Comparison of ENCODE assay signal across 29 mouse cellular contexts in genomic region chr1:81952095-81952494, GRCm38 (mm10).
DNase-seq lines count a peak whose midpoint lies in the region; ATAC-seq and TF ChIP-seq lines count a peak whose summit lies in the region.
"Had no signal": no experiment of that assay in that cellular context is flagged by ENCODE, and none has a peak within 500 bp of the region (broad histone marks: within the 10 kb centered on the region; RNA-seq: fewer than 3 reads in every experiment).

No protein-coding gene starts in this region.

- H3K9me3 ChIP-seq in embryonic facial prominence, embryonic 11.5 days (replicated peaks; ENCODE audit: control insufficient read depth, low read length) = no peaks in the 10 kb centered on the region
- H3K9me3 ChIP-seq in embryonic facial prominence, embryonic 10.5 days = no peaks in the 10 kb centered on the region
- no peaks in the 10 kb centered on the region for H3K9me3 ChIP-seq in forebrain, embryonic 14.5 days (replicated peaks; ENCODE audit: control insufficient read depth, low read length)
- H3K9me3 ChIP-seq in forebrain, embryonic 16.5 days (ENCODE audit: control insufficient read depth, low read length) = no peaks in the 10 kb centered on the region
- H3K9me3 ChIP-seq in midbrain, embryonic 13.5 days = no peaks in the 10 kb centered on the region
- H3K9me3 ChIP-seq in midbrain, embryonic 14.5 days (ENCODE audit: control insufficient read depth, low read length) = no peaks in the 10 kb centered on the region
- H3K9me3 ChIP-seq: embryonic facial prominence, embryonic 13.5 days; embryonic facial prominence, embryonic 15.5 days; forebrain, embryonic 10.5 days; forebrain, embryonic 12.5 days; G1E had no signal

- no peak overlapping the region for H3K27ac ChIP-seq in embryonic facial prominence, embryonic 11.5 days (replicated peaks; ENCODE audit: low read depth, low read length)
- H3K27ac ChIP-seq in embryonic facial prominence, embryonic 10.5 days (replicated peaks) = no peak overlapping the region
- H3K27ac ChIP-seq in forebrain, embryonic 14.5 days (ENCODE audit: low read depth, low read length) = no peak overlapping the region
- no peak overlapping the region for H3K27ac ChIP-seq in forebrain, embryonic 16.5 days (ENCODE audit: low read length)
- H3K27ac ChIP-seq in midbrain, embryonic 13.5 days = no peak overlapping the region
- H3K27ac ChIP-seq in midbrain, embryonic 14.5 days (replicated peaks; ENCODE audit: low read depth, low read length) = no peak overlapping the region
- H3K27ac ChIP-seq: embryonic facial prominence, embryonic 13.5 days; embryonic facial prominence, embryonic 15.5 days; forebrain, embryonic 10.5 days; forebrain, embryonic 12.5 days had no signal

- peak; percentile 10 for DNase-seq in embryonic facial prominence, embryonic 11.5 days (ENCODE audit: low spot score)
- DNase-seq in embryonic facial prominence, embryonic 10.5 days (ENCODE audit: low spot score) = no peak
- peak; percentile 6 for DNase-seq in forebrain, embryonic 14.5 days (ENCODE audit: low spot score)
- DNase-seq in midbrain, embryonic 14.5 days = no peak
- peak; percentile 31 for DNase-seq in brain, embryonic 14.5 days (ENCODE audit: low read depth)
- no peak for DNase-seq in spleen, postnatal 36 days (ENCODE audit: low spot score in 2 of 2)
- DNase-seq: adrenal gland, adult 8-10 months; adrenal gland, postnatal 14 days; adrenal gland, postnatal 36 days; B cell, adult 2 months; cerebellum, adult 11 months; cerebellum, adult 18-20 months; cerebellum, adult 8-10 months; cerebellum, adult 9-11 months; cerebellum, postnatal 14 days; cerebellum, postnatal 36 days; embryo, embryonic 11 days had no signal

- TF ChIP-seq CTCF in brain, embryonic 14.5 days (IDR thresholded peaks at IDR 0.05; ENCODE audit: borderline replicate concordance, extremely low read depth, insufficient read depth, insufficient read length) = no peak

- no peak overlapping the region for H3K9ac ChIP-seq in embryonic facial prominence, embryonic 11.5 days (replicated peaks; ENCODE audit: low read length)
- H3K9ac ChIP-seq in forebrain, embryonic 14.5 days (ENCODE audit: low read length) = no peak overlapping the region
- no peak overlapping the region for H3K9ac ChIP-seq in forebrain, embryonic 16.5 days (replicated peaks; ENCODE audit: low read depth, low read length)
- no peak overlapping the region for H3K9ac ChIP-seq in midbrain, embryonic 13.5 days (replicated peaks)
- H3K9ac ChIP-seq in midbrain, embryonic 14.5 days (replicated peaks; ENCODE audit: low read length) = no peak overlapping the region
- H3K9ac ChIP-seq: embryonic facial prominence, embryonic 13.5 days; embryonic facial prominence, embryonic 15.5 days; forebrain, embryonic 12.5 days had no signal

- H3K4me3 ChIP-seq in embryonic facial prominence, embryonic 11.5 days (ENCODE audit: low read depth, low read length) = no peak overlapping the region
- H3K4me3 ChIP-seq in embryonic facial prominence, embryonic 10.5 days = no peak overlapping the region
- H3K4me3 ChIP-seq in forebrain, embryonic 14.5 days (ENCODE audit: low read depth, low read length) = no peak overlapping the region
- no peak overlapping the region for H3K4me3 ChIP-seq in forebrain, embryonic 16.5 days (replicated peaks; ENCODE audit: low read length)
- no peak overlapping the region for H3K4me3 ChIP-seq in midbrain, embryonic 13.5 days (replicated peaks)
- no peak overlapping the region for H3K4me3 ChIP-seq in midbrain, embryonic 14.5 days (replicated peaks; ENCODE audit: low read depth, low read length)
- H3K4me3 ChIP-seq: embryonic facial prominence, embryonic 13.5 days; embryonic facial prominence, embryonic 15.5 days; erythroblast, embryonic 14.5 days; forebrain, embryonic 10.5 days; forebrain, embryonic 12.5 days had no signal

- H3K36me3 ChIP-seq in embryonic facial prominence, embryonic 11.5 days (replicated peaks; ENCODE audit: control insufficient read depth, insufficient read depth, low read depth, low read length) = no peaks in the 10 kb centered on the region
- no peaks in the 10 kb centered on the region for H3K36me3 ChIP-seq in embryonic facial prominence, embryonic 10.5 days (replicated peaks)
- no peaks in the 10 kb centered on the region for H3K36me3 ChIP-seq in forebrain, embryonic 14.5 days (ENCODE audit: control insufficient read depth, insufficient read depth, low read length)
- H3K36me3 ChIP-seq in forebrain, embryonic 16.5 days (ENCODE audit: control insufficient read depth, insufficient read depth) = no peaks in the 10 kb centered on the region
- no peaks in the 10 kb centered on the region for H3K36me3 ChIP-seq in midbrain, embryonic 13.5 days
- H3K36me3 ChIP-seq in midbrain, embryonic 14.5 days (ENCODE audit: control insufficient read depth, insufficient read depth, low read length) = no peaks in the 10 kb centered on the region
- H3K36me3 ChIP-seq: embryonic facial prominence, embryonic 13.5 days; embryonic facial prominence, embryonic 15.5 days; forebrain, embryonic 10.5 days; forebrain, embryonic 12.5 days; G1E had no signal

- no peaks in the 10 kb centered on the region for H3K27me3 ChIP-seq in embryonic facial prominence, embryonic 11.5 days (ENCODE audit: control insufficient read depth, insufficient read depth, low read length)
- no peaks in the 10 kb centered on the region for H3K27me3 ChIP-seq in embryonic facial prominence, embryonic 10.5 days (replicated peaks; ENCODE audit: low read depth, poor library complexity, severe bottlenecking)
- no peaks in the 10 kb centered on the region for H3K27me3 ChIP-seq in forebrain, embryonic 14.5 days (replicated peaks; ENCODE audit: control insufficient read depth, insufficient read depth, low read length)
- H3K27me3 ChIP-seq in forebrain, embryonic 16.5 days (replicated peaks; ENCODE audit: control insufficient read depth, insufficient read depth, low read length) = no peaks in the 10 kb centered on the region
- H3K27me3 ChIP-seq in midbrain, embryonic 13.5 days = no peaks in the 10 kb centered on the region
- no peaks in the 10 kb centered on the region for H3K27me3 ChIP-seq in midbrain, embryonic 14.5 days (ENCODE audit: control insufficient read depth, insufficient read depth, low read length)
- H3K27me3 ChIP-seq: CH12.LX; embryonic facial prominence, embryonic 13.5 days; embryonic facial prominence, embryonic 15.5 days; forebrain, embryonic 12.5 days; Patski had no signal

- H3K4me2 ChIP-seq in embryonic facial prominence, embryonic 11.5 days (ENCODE audit: low read depth, low read length) = no peak overlapping the region
- H3K4me2 ChIP-seq in forebrain, embryonic 14.5 days (ENCODE audit: low read length) = no peak overlapping the region
- H3K4me2 ChIP-seq in forebrain, embryonic 16.5 days (ENCODE audit: low read length) = no peak overlapping the region
- H3K4me2 ChIP-seq in midbrain, embryonic 13.5 days (replicated peaks) = no peak overlapping the region
- H3K4me2 ChIP-seq in midbrain, embryonic 14.5 days (ENCODE audit: low read length) = no peak overlapping the region
- H3K4me2 ChIP-seq: embryonic facial prominence, embryonic 13.5 days; embryonic facial prominence, embryonic 15.5 days; forebrain, embryonic 12.5 days had no signal

- no peaks in the 10 kb centered on the region for H3K4me1 ChIP-seq in embryonic facial prominence, embryonic 11.5 days (ENCODE audit: control insufficient read depth, insufficient read depth, low read length)
- H3K4me1 ChIP-seq in embryonic facial prominence, embryonic 10.5 days = 0 out of 2 replicates have a peak, but pooled peaks cover 6% of the 10 kb centered on the region
- no peaks in the 10 kb centered on the region for H3K4me1 ChIP-seq in forebrain, embryonic 14.5 days (ENCODE audit: control insufficient read depth, insufficient read depth, low read length)
- no peaks in the 10 kb centered on the region for H3K4me1 ChIP-seq in forebrain, embryonic 16.5 days (replicated peaks; ENCODE audit: control insufficient read depth, insufficient read depth, low read length)
- no peaks in the 10 kb centered on the region for H3K4me1 ChIP-seq in midbrain, embryonic 13.5 days (replicated peaks)
- no peaks in the 10 kb centered on the region for H3K4me1 ChIP-seq in midbrain, embryonic 14.5 days (ENCODE audit: control insufficient read depth, insufficient read depth, low read length)
- H3K4me1 ChIP-seq: embryonic facial prominence, embryonic 15.5 days had no signal

- 67% methylated on average over 3 of the region's 3 CpGs for WGBS in embryonic facial prominence, embryonic 11.5 days
- WGBS in embryonic facial prominence, embryonic 10.5 days = 70% methylated on average over 3 of the region's 3 CpGs
- WGBS in forebrain, embryonic 14.5 days = 63% methylated on average over 3 of the region's 3 CpGs
- WGBS in forebrain, embryonic 16.5 days = 65% methylated on average over 3 of the region's 3 CpGs
- WGBS in midbrain, embryonic 13.5 days = 65% methylated on average over 3 of the region's 3 CpGs
- 62% methylated on average over 3 of the region's 3 CpGs for WGBS in midbrain, embryonic 14.5 days

- no peak for TF ChIP-seq POLR2A in brain, embryonic 14.5 days (IDR thresholded peaks at IDR 0.05; ENCODE audit: borderline replicate concordance, extremely low read depth, insufficient read depth, insufficient read length, poor library complexity, severe bottlenecking)

- ATAC-seq in embryonic facial prominence, embryonic 11.5 days (replicated peaks; ENCODE audit: insufficient number of reproducible peaks, low FRiP score, low TSS enrichment, low read depth) = no peak
- no peak for ATAC-seq in forebrain, embryonic 14.5 days
- ATAC-seq in forebrain, embryonic 16.5 days = no peak
- peak; percentile 50; the same call in 1 of the 2 replicates for ATAC-seq in midbrain, embryonic 13.5 days
- ATAC-seq in midbrain, embryonic 14.5 days (ENCODE audit: low FRiP score, low TSS enrichment) = no peak
- ATAC-seq: activated CD4-positive, CD25-positive, alpha-beta regulatory T cell, adult 4 months; CD4-positive, CD25-positive, alpha-beta regulatory T cell, adult 4 months had no signal

Comparison
In these comparisons a context has a peak if more than half of its experiments do, and no peak if none do; other contexts are left out.
1. DNase-seq: peak in embryonic facial prominence, embryonic 11.5 days (single experiment), forebrain, embryonic 14.5 days (single experiment) and brain, embryonic 14.5 days (single experiment); none in embryonic facial prominence, embryonic 10.5 days (single experiment), midbrain, embryonic 14.5 days (single experiment) and spleen, postnatal 36 days (0 of 2).